Mouse (Mus musculus) neural tube, embryonic 11.5 days (tissue): ENCODE measurements around the gene Ppara. TPM values are rescaled to one million over a fixed set of nuclear protein-coding genes. Genes with fewer than 3 reads are reported as not detected.

Experiments
- ATAC-seq: fragments of 200-750 bp; cut with Nextera tagmentation; 2 replicates; pipeline ENCODE4 v1.8.0; 2017; ENCODE audit warnings: moderate number of reproducible peaks, mild to moderate bottlenecking, moderate TSS enrichment, moderate library complexity; ENCODE audit not compliant: insufficient read depth, low FRiP score, low TSS enrichment
- DNase-seq: peaks from one replicate; pipeline ENCODE4 v3.0.0-alpha.2; 2015; ENCODE audit warnings: low spot score
- H3K27ac ChIP-seq: fragments of 300-500 bp; sonication (generic); 2 replicates; pipeline ENCODE4 v1.5.1; 2014; ENCODE audit warnings: low read depth, mild to moderate bottlenecking, low read length
- H3K27me3 ChIP-seq: fragments of 300-500 bp; sonication (generic); 2 replicates; pipeline ENCODE4 v1.6.1; 2014; ENCODE audit warnings: mild to moderate bottlenecking, low read length, mixed read lengths; ENCODE audit not compliant: control insufficient read depth, insufficient read depth
- H3K36me3 ChIP-seq: fragments of 300-500 bp; sonication (generic); 2 replicates; pipeline ENCODE4 v1.6.1; 2014; ENCODE audit warnings: mild to moderate bottlenecking, low read length, moderate library complexity, mixed read lengths; ENCODE audit not compliant: control insufficient read depth, insufficient read depth
- H3K4me1 ChIP-seq: fragments of 300-500 bp; sonication (generic); 2 replicates; pipeline ENCODE4 v1.6.1; 2014; ENCODE audit warnings: low read length, mixed read lengths; ENCODE audit not compliant: control insufficient read depth, insufficient read depth
- H3K4me2 ChIP-seq: fragments of 300-500 bp; sonication (generic); 2 replicates; pipeline ENCODE4 v1.6.1; 2014; ENCODE audit warnings: low read depth, mild to moderate bottlenecking, moderate library complexity
- H3K4me3 ChIP-seq: fragments of 300-500 bp; sonication (generic); 2 replicates; pipeline ENCODE4 v1.5.1; 2014; ENCODE audit warnings: low read depth, low read length
- H3K9ac ChIP-seq: fragments of 300-500 bp; sonication (generic); 2 replicates; pipeline ENCODE4 v1.6.1; 2014; ENCODE audit warnings: mild to moderate bottlenecking, low read length
- H3K9me3 ChIP-seq: fragments of 300-500 bp; sonication (generic); 2 replicates; pipeline ENCODE4 v1.6.1; 2016; ENCODE audit warnings: low read length; ENCODE audit not compliant: control insufficient read depth
- WGBS: fragments of 180-500 bp; shearing (Covaris S2); extraction: QIAGEN DNeasy Blood & Tissue Kit; methylation state at CpG from one replicate; pipeline ENCODE4 v1.1.7; 2014; 5-methylcytosine and 5-hydroxymethylcytosine counted together
- polyA plus RNA-seq: library from polyadenylated mRNA; unstranded; fragments of >200 nt; fragmentation: Nextera tagmentation; extraction: Ambion mirVana; gene quantifications from 2 replicates; pipeline ENCODE4 v1.2.1, GENCODE M21; 2014

Gene Ppara
- polyA plus RNA-seq, 1 experiment from 2014 or later: 0.25 TPM

DNA sequence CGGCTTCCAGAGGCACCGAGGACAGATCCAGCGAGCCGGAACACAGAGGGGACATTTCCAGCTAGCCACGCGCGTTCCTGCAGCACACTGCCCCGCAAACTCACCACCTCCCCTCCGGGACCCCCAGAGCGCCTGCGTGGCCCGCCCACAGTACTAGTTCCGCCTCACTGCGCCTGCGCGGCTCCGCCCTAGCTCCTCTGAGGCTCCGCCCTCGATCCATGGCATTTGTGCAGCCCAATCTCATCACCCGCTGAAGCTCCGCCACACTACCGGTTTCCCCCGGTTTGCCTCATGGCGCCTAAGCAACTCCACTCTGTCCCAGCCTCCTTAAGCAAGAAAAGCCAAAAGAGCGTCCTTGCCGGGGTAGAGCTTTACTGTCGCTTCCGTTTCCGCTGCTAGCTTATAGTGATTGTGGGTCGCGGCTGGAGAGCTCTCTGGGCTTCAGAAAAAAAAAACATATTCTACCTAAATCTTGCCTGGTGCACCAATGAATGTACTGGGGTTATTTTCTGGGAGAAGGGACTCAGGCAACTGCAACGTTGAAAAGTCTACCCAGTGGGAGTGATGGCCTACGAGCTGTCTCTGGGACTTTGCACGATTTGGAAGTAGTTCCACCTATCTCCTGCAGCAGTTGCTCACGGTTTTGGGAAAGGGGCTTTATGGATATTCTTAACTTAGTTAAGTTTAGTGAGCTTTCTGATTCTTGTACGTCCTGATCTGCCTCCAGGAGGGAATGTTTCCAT lies 76.9 kb downstream of the Ppara start, which contains the start of gene Cdpf1:
TSS of gene Cdpf1 (minus strand) at position 163 of the 743 bp plus-strand sequence.
- Histone ChIP-seq H3K27me3 (no peaks in the 10 kb centered on the region), H3K4me2 (peak within 1 kb of the TSS; percentile 91), H3K36me3 (no peaks in the 10 kb centered on the region), H3K27ac (peak within 1 kb of the TSS; percentile 71), H3K4me3 (peak within 1 kb of the TSS; percentile 70), H3K9me3 (no peaks in the 10 kb centered on the region), H3K4me1 (0 out of 2 replicates have a peak, but pooled peaks cover 4% of the 10 kb centered on the region), H3K9ac (peak within 1 kb of the TSS; percentile 81)
- ATAC-seq (peak; percentile 93), DNase-seq (peak; percentile 98)
- 4% methylated on average over 36 of the region's 36 CpGs for WGBS

DNA sequence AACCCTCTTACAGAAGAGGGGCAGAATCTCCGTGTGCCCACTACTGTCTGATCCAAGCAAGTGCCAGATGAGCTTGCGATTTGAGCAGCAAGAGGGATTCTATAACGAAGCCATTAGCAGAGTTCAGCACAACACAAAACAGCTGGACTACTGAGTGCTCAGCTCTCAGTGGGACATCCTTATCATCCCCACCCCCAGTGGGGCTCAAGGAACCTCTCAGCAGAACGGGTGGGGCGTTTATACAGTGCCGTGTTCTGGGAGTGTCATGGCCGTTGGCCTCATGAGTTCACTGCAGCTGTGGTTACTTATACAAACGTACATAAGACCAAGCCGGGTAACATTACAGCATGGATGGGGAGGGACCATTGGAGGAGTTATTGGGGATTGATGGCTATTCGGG lies 78.6 kb downstream of the Ppara start:
- 70% methylated on average over 10 of the region's 10 CpGs for WGBS
- H3K27ac ChIP-seq: no peak overlapping the region
- H3K4me1 ChIP-seq: 0 out of 2 replicates have a peak, but pooled peaks cover 4% of the 10 kb centered on the region
- H3K36me3 ChIP-seq: no peaks in the 10 kb centered on the region
- no peak overlapping the region for H3K4me3 ChIP-seq
- H3K4me2 ChIP-seq: no peak overlapping the region
- no peaks in the 10 kb centered on the region for H3K27me3 ChIP-seq
- ATAC-seq (no peak), DNase-seq (no peak)
- no peaks in the 10 kb centered on the region for H3K9me3 ChIP-seq
- no peak overlapping the region for H3K9ac ChIP-seq

DNA sequence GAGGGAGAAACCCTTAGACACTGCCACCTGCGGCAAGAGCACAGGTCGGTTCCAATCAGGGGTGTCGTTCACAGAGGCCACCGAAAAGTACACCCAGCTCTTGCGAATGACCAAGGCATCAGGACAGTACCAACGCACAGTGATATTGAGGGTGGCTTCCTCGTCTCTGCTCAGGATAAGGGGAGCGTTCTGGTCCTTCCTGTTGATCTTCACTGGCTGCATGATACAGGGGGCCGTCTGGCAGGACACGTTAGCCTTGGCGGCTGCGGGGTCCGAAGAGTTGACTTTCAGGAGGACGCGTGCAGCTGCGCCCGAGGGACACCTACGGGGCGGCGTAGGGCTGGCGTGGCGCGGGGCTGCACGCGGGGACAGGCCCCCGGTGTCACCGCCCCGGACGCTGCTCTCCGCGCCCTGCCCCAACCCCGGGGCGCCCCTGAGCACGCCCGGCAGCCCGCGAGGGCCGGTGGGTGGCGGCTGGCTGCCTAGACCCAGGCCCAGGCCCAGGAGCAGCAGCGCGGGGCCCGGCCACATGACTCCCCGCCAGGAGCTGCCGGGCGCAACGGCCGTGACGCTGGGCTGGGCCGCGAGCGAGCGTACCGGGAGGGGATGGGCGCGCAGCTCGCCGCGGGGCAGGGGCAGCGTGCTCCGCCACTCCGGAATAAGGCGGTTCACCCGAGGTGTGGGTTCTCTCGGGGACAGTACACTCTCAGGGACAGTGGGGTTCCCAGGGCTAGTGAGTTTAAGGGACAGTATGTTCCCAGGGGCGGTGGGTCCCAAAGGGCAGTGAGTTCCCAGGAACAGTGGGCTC lies 86.6 kb downstream of the Ppara start, which contains the start of gene Pkdrej:
TSS of gene Pkdrej (minus strand) at position 532 of the 808 bp plus-strand sequence.
- H3K27me3 ChIP-seq: peaks cover 10% of the 10 kb centered on the region; the same call in 1 of the 2 replicates
- 2% methylated on average over 61 of the region's 65 CpGs for WGBS
- peak within 1 kb of the TSS; percentile 92 for H3K4me2 ChIP-seq
- DNase-seq (peak; percentile 58), ATAC-seq (peak; percentile 61)
- H3K9me3 ChIP-seq: no peaks in the 10 kb centered on the region
- H3K36me3 ChIP-seq: no peaks in the 10 kb centered on the region
- H3K9ac ChIP-seq: peak within 1 kb of the TSS; percentile 78
- 0 out of 2 replicates have a peak, but pooled peaks cover 3% of the 10 kb centered on the region for H3K4me1 ChIP-seq
- H3K27ac ChIP-seq: no peak within 1 kb of the TSS
- H3K4me3 ChIP-seq: peak within 1 kb of the TSS; percentile 43

DNA sequence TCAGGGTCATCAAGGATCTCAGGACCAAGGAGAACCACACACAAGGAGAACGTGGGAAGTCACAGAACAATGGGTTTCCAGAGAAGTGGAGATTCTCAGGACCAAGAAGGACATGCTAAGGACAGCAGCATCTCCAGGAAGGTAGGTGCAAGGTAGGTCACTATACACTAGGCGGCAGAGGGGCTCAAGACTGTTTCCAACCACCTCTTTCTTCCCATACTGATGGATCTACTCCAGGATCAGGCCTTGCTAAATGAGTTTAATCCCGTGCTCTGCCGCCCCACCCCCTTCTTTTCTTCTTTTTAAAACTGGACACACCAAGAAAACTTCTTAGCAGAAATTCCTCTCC lies 87.2 kb downstream of the Ppara start:
- ATAC-seq: no peak
- Histone ChIP-seq H3K27ac (no peak overlapping the region), H3K9me3 (no peaks in the 10 kb centered on the region), H3K36me3 (no peaks in the 10 kb centered on the region), H3K4me2 (peak overlapping the region; percentile 92), H3K4me1 (0 out of 2 replicates have a peak, but pooled peaks cover 3% of the 10 kb centered on the region), H3K27me3 (peaks cover 10% of the 10 kb centered on the region; the same call in 1 of the 2 replicates), H3K4me3 (peak overlapping the region; percentile 43), H3K9ac (peak overlapping the region; percentile 78)
- WGBS: 12% methylated on average over 4 of the region's 4 CpGs
- DNase-seq: no peak

DNA sequence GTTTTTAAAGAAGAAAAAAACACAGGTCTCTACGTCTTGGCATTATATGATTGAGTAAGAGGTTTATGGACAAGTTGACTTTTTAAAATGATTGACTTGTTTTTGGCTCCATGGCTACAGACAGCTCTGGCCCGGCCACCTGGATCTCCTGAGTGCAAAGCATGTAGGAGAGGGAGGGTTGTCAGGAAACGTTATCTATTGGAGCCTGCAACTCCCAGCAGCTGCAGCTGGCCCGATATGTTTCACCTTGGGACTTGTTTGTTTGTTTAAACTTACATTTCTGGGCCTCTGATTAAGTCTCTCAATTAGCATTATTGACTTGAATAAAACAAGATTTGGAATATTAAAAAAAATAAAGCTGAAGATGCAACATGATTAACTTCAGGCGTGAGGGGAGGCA lies 91.9 kb downstream of the Ppara start:
- no peak for ATAC-seq
- no peaks in the 10 kb centered on the region for H3K36me3 ChIP-seq
- no peak for DNase-seq
- no peak overlapping the region for H3K4me2 ChIP-seq
- WGBS: 76% methylated on average over 5 of the region's 5 CpGs
- peaks cover 3% of the 10 kb centered on the region; the same call in 1 of the 2 replicates for H3K4me1 ChIP-seq
- no peaks in the 10 kb centered on the region for H3K9me3 ChIP-seq
- H3K27me3 ChIP-seq: peaks cover 3% of the 10 kb centered on the region; the same call in 1 of the 2 replicates
- no peak overlapping the region for H3K9ac ChIP-seq
- no peak overlapping the region for H3K27ac ChIP-seq
- no peak overlapping the region for H3K4me3 ChIP-seq

DNA sequence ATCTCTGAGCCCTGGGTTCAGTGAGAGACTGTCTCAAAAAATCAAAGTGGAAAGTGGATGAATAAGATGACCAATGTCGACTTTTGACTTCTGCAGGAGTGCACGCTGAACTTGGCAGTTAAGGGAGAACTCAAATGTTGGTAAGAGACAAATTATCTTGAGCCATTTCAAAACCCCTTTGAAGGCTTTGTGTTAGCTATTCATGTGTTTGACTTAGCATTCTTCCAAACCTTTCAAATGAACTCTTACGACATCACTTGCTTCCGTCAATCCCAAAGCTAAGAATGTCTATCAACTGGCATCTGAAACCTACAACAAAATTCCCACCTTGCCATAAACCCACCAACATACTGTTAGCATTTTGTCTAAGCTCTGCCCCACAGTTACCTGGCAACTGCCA lies 93.3 kb downstream of the Ppara start:
- Histone ChIP-seq H3K27me3 (no peaks in the 10 kb centered on the region), H3K27ac (no peak overlapping the region), H3K36me3 (no peaks in the 10 kb centered on the region), H3K4me2 (no peak overlapping the region), H3K4me1 (no peaks in the 10 kb centered on the region; the same call in 1 of the 2 replicates), H3K4me3 (no peak overlapping the region), H3K9ac (no peak overlapping the region), H3K9me3 (no peaks in the 10 kb centered on the region)
- 88% methylated on average over 4 of the region's 4 CpGs for WGBS
- ATAC-seq: no peak
- no peak for DNase-seq

DNA sequence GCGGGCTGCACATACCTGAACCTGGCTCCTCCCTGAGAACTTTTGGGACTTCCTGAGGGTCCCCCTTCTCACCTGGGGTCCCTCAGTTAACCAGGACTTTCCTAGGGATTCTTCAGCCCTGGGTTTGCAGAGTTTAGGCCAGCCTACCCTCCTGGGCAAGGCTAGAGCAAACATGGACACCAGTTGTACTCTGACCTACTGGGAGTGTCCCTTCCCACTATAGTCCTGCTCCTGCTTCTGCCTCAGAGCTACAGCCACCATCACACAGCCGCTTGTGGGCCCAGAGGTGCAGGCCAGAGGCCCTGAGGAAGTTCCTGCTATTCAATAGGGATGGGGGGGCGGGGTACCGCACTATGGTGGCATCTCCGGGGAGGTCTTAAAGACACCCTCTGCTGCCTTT lies 94.7 kb downstream of the Ppara start:
- Histone ChIP-seq H3K9ac (no peak overlapping the region), H3K36me3 (no peaks in the 10 kb centered on the region), H3K4me3 (no peak overlapping the region), H3K9me3 (no peaks in the 10 kb centered on the region), H3K27ac (no peak overlapping the region), H3K4me2 (no peak overlapping the region), H3K27me3 (no peaks in the 10 kb centered on the region), H3K4me1 (no peaks in the 10 kb centered on the region; the same call in 1 of the 2 replicates)
- ATAC-seq: no peak
- WGBS: 83% methylated on average over 5 of the region's 5 CpGs
- no peak for DNase-seq

DNA sequence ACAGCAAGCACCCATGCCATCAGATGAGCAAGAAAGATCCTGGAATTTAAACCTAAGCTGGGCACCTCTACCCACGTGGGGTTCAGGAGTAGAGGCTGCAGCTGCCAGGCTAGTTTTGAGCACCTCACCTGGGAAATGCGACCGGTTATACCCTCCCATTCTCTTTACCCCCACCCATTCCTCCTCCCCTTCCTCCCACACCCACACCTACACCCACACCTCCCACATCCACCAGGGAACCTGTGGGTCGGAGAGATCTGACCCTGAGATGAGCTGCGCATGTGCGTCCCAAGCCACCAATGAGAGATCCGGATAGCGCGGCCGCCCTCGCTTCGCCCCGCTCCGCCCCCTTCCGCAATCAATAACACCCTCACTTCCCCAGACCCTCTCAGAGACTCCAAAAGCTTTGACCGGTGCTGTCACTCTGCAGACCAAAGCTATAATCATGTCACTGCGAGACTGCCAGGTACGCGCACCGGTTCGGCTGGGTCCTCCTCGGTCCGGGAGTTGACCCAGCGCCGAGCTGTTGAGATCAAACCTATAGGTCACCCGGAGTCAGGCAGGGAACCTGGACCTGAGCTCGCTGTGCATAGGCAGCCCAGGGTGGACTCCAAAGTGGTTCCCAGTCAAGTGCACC lies 97.3 kb downstream of the Ppara start, which contains the start of gene Ttc38:
TSS of gene Ttc38 (plus strand) at position 353 of the 637 bp plus-strand sequence.
- Histone ChIP-seq H3K4me2 (peak within 1 kb of the TSS; percentile 72), H3K27ac (no peak within 1 kb of the TSS), H3K9ac (peak within 1 kb of the TSS; percentile 58), H3K9me3 (no peaks in the 10 kb centered on the region), H3K4me1 (no peaks in the 10 kb centered on the region; the same call in 1 of the 2 replicates), H3K36me3 (no peaks in the 10 kb centered on the region), H3K27me3 (no peaks in the 10 kb centered on the region), H3K4me3 (peak within 1 kb of the TSS; percentile 53)
- ATAC-seq (peak; percentile 71; the same call in 1 of the 2 replicates), DNase-seq (peak; percentile 76)
- under 1% methylated on average over 27 of the region's 27 CpGs for WGBS
